Mouse (Mus musculus) ES-E14 (cell line): ENCODE results near the gene Grap. TPM values are rescaled to one million over a fixed set of nuclear protein-coding genes. Genes with fewer than 3 reads are reported as not detected.

ENCODE experiments used
- DNase-seq: peaks from one replicate; pipeline ENCODE4 v3.0.0-alpha.2; 2013; ENCODE audit warnings: low read depth, low spot score
- H3K27ac ChIP-seq: 2 replicates; pipeline ENCODE4 v1.5.1; 2012; ENCODE audit warnings: low read depth, mild to moderate bottlenecking, low read length, moderate library complexity, mixed read lengths; ENCODE audit not compliant: poor library complexity, insufficient read depth, severe bottlenecking
- H3K36me3 ChIP-seq: 2 replicates; pipeline ENCODE4 v1.6.1; 2012; ENCODE audit warnings: mild to moderate bottlenecking, low read length, moderate library complexity, mixed read lengths; ENCODE audit not compliant: control insufficient read depth, poor library complexity, insufficient read depth, severe bottlenecking
- H3K4me1 ChIP-seq, 2 experiments: fragments of 150-350 bp in 1 of 2; sonication (generic) in 1 of 2; 2 replicates each; pipeline ENCODE4 v1.6.1; 2012; ENCODE audit warnings: low read length in 2 of 2, mild to moderate bottlenecking in 1 of 2, mixed read lengths in 1 of 2; ENCODE audit not compliant: control insufficient read depth in 2 of 2, insufficient read depth in 2 of 2, poor library complexity in 1 of 2
- H3K4me3 ChIP-seq, 2 experiments: fragments of 150-350 bp in 1 of 2; sonication (generic) in 1 of 2; 2 replicates each; pipeline ENCODE4 v1.5.1; 2012; ENCODE audit warnings: low read length in 2 of 2, low read depth in 1 of 2, mild to moderate bottlenecking in 1 of 2, mixed read lengths in 1 of 2; ENCODE audit not compliant: insufficient read depth in 1 of 2, poor library complexity in 1 of 2, severe bottlenecking in 1 of 2
- H3K9ac ChIP-seq: 2 replicates; pipeline ENCODE4 v1.6.1; 2012; ENCODE audit warnings: low read depth, mild to moderate bottlenecking, low read length, mixed read lengths; ENCODE audit not compliant: poor library complexity, insufficient read depth, severe bottlenecking
- H3K9me3 ChIP-seq: fragments of 150-350 bp; sonication (generic); 2 replicates; pipeline ENCODE4 v1.6.1; 2012; ENCODE audit warnings: low read depth, mild to moderate bottlenecking, low read length; ENCODE audit not compliant: control insufficient read depth, insufficient read depth
- CHD2 ChIP-seq: IDR thresholded peaks from 2 replicates; pipeline ENCODE4 v1.6.1; 2014; ENCODE audit warnings: mild to moderate bottlenecking, low read depth, low read length, inconsistent platforms
- HCFC1 ChIP-seq: IDR thresholded peaks from 2 replicates; pipeline ENCODE4 v1.6.1; 2012; ENCODE audit warnings: low read length, inconsistent platforms, borderline replicate concordance; ENCODE audit not compliant: insufficient read depth
- MAFK ChIP-seq: IDR thresholded peaks from 2 replicates; pipeline ENCODE4 v1.6.1; 2014; ENCODE audit warnings: mild to moderate bottlenecking, low read depth, low read length, inconsistent platforms; ENCODE audit not compliant: insufficient read depth
- ZC3H11A ChIP-seq: IDR thresholded peaks from 2 replicates; pipeline ENCODE4 v1.6.1; 2012; ENCODE audit warnings: low read depth, mild to moderate bottlenecking, inconsistent platforms, low read length, borderline replicate concordance
- ZNF384 ChIP-seq: IDR thresholded peaks from 2 replicates; pipeline ENCODE4 v1.6.1; 2012; ENCODE audit warnings: low read depth, low read length, inconsistent platforms
- in situ Hi-C, 2 experiments: fragments of 600-800 bp; cut with MboI; formaldehyde crosslinking; loops; one replicate each; pipeline ENCODE4 v1.15.1; 2025; ENCODE audit warnings: low sequenced_read_pairs in 2 of 2, inconsistent platforms in 1 of 2; ENCODE audit not compliant: unreplicated experiment in 2 of 2
- total RNA-seq: library from RNA; depleted of rRNA; stranded (reverse); fragments of 300-350 nt; gene quantifications from 2 replicates; pipeline ENCODE4 v1.2.3, GENCODE M21; 2012

Grap gene
- total RNA-seq, 1 experiment: 1.5 TPM

DNA sequence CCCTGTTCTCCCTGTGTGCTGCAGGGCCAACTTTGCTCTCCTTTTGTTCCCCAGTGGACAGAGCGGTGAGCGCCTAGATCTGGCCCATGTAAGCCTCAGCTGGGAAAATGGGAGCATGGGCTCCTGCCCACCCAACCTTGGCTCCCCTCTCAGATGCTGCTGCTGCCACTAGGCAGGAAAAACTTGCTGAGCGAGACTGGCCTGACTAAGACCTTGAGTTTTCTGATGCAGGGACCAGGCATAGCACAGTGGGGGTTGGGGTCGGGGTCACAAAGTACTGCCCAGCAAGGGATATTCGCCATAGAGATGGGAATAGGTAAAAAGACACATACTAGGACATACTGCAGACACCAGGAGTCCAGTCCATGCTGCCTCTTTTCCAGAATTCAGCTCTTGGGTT is 14.2 kb downstream of the Grap start:
- peaks cover 0 to 4% of the 10 kb centered on the region in 2 experiments; a peak in 1 of 4 replicates for H3K4me1 ChIP-seq
- H3K9ac ChIP-seq: no peak overlapping the region
- H3K4me3 ChIP-seq: no peak overlapping the region
- TF ChIP-seq MAFK (no peak), HCFC1 (no peak), ZNF384 (no peak), CHD2 (no peak), ZC3H11A (no peak)
- in situ Hi-C loops: no loop called here
- H3K36me3 ChIP-seq: no peaks in the 10 kb centered on the region
- no peaks in the 10 kb centered on the region for H3K9me3 ChIP-seq
- no peak for DNase-seq
- no peak overlapping the region for H3K27ac ChIP-seq

DNA sequence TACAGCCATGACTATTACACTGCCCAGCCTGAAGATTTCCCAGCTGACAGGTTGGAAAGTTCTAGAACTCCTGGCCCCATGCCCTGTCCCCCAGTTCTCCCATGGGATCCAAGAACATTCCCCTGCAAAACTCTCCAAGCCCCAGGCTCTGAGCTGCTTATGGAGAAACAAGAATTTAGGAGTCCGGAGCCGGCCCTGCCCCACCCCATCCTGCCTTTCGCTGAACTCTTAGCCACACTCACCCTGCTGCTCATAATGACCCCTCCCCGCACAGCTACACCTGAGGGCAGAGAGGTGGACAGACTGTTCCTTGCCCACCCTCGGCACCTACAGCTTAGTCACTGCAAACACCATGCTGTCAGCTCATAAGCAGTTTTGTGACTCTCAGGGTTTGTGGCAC is 14.7 kb downstream of the Grap start:
- no peaks in the 10 kb centered on the region for H3K36me3 ChIP-seq

DNA sequence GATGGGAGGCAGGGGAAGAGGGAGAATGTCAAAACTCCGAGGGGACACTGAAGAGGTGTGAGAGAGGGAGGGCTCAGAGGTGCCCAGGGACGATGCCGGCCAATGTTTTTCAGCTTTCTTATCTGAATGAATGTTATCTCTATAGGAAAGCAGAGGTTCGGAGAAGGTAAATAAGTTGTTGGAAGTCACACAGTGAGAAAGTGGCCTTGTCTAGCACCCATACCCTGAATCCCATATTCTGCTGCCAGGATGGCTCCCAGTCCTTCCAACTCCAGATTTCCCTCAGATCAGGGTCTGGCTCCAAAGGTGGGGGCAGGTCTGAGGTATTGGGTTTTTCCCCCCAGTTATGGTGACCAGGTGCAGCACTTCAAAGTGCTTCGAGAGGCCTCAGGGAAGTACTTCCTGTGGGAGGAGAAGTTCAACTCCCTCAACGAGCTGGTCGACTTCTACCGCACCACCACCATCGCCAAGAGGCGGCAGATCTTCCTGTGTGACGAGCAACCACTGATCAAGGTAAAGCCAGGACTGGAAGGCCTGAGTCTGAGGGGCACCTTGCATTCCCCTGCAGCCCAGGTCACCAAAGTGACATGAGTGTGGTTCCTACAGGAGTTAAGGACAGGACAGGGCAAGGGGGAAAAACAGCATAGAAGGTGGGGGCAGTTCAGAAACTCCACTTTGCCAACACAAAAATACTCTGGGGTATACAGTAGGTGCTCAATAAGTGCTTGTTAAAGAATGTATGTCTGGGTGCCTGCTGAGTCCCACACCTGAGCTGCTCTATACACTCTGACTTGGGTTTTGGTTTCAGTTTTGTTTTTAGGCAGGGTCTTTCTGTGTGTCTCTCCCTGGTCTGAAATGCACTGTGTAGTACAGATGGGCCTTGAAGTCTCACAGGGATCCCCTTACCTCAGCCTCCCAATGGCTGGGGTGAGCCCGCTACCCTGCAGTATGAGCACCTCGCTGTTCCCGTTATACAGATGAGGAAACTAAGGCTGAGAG is 16.7 kb downstream of the Grap start:
- no peak overlapping the region for H3K9ac ChIP-seq
- H3K36me3 ChIP-seq: no peaks in the 10 kb centered on the region
- in situ Hi-C loops: no loop called here
- no peak overlapping the region for H3K4me3 ChIP-seq
- H3K9me3 ChIP-seq: no peaks in the 10 kb centered on the region
- DNase-seq: no peak
- TF ChIP-seq CHD2 (no peak), MAFK (no peak), ZNF384 (no peak), ZC3H11A (no peak), HCFC1 (no peak)
- peaks cover 0 to 11% of the 10 kb centered on the region in 2 experiments; a peak in 1 of 4 replicates for H3K4me1 ChIP-seq
- no peak overlapping the region for H3K27ac ChIP-seq

More for the DNA sequence above, 14.7 kb downstream of the Grap start:
- H3K9ac ChIP-seq: no peak overlapping the region
- H3K9me3 ChIP-seq: no peaks in the 10 kb centered on the region
- peaks cover 0 to 4% of the 10 kb centered on the region in 2 experiments; a peak in 1 of 4 replicates for H3K4me1 ChIP-seq
- H3K27ac ChIP-seq: no peak overlapping the region
- H3K4me3 ChIP-seq: no peak overlapping the region
- no peak for DNase-seq
- in situ Hi-C loops: no loop called here
- TF ChIP-seq ZNF384 (no peak), MAFK (no peak), HCFC1 (no peak), CHD2 (no peak), ZC3H11A (no peak)

DNA sequence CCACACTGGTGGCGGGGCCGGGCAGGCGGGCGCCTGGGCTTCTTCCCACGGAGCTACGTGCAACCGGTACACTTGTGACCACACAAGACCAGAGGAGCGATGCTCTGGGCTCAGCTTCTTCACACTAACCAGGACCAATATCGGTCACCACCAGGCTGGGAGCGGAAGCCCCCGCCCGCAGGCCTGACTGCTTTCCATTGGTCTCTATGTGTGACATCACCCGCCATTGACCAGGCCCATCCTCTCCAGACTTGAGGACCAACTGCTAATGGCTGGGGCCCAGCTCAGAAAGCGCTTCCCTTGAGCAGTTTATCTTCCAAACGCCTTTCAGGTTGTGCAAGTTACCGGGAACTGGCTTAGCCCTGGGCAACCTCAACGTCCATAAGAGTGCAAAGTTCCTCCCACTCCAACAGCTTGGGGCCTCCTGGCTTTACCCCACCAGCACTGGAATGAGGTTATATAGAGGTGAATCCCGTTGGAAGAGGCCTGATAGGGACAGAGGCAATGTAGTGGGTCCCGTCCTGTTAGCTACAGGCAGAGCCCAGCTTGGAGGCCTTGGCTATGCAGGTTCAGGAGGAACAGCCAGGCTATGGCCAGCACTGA is 18.8 kb downstream of the Grap start:
- Histone ChIP-seq H3K27ac (no peak overlapping the region), H3K36me3 (no peaks in the 10 kb centered on the region)

More for the DNA sequence above, 18.8 kb downstream of the Grap start:
- Histone ChIP-seq H3K4me1 (peaks cover 4 to 22% of the 10 kb centered on the region in 2 experiments; a peak in 3 of 4 replicates), H3K4me3 (peak overlapping the region; percentile 56 to 70), H3K9ac (peak overlapping the region; percentile 69), H3K9me3 (no peaks in the 10 kb centered on the region)
- in situ Hi-C loops: no loop called here
- TF ChIP-seq CHD2 (no peak), MAFK (no peak), ZC3H11A (no peak), ZNF384 (no peak), HCFC1 (no peak)
- DNase-seq: no peak
